ENCODE assay signal across 25 mouse cellular contexts in genomic region chr8:73160945-73161344, GRCm38 (mm10).
"Had no signal": no experiment of that assay in that cellular context is flagged by ENCODE, and none has a peak within 500 bp of the region (broad histone marks: within the 10 kb centered on the region; RNA-seq: fewer than 3 reads in every experiment).

No protein-coding gene starts in this region.

- H3K4me1 ChIP-seq: hindbrain, embryonic 15.5 days; kidney, embryonic 15.5 days; limb, embryonic 13.5 days; limb, embryonic 15.5 days had no signal

- H3K36me3 ChIP-seq: heart, embryonic 13.5 days; heart, embryonic 15.5 days; hindbrain, embryonic 15.5 days; kidney, embryonic 15.5 days; limb, embryonic 13.5 days; limb, embryonic 15.5 days; liver, embryonic 12.5 days had no signal

- H3K27ac ChIP-seq: heart, adult 2 months; heart, embryonic 13.5 days; heart, embryonic 15.5 days; hindbrain, embryonic 15.5 days; hindbrain, postnatal 0 days; kidney, embryonic 15.5 days; kidney, postnatal 0 days; limb, embryonic 13.5 days; limb, embryonic 15.5 days; liver, embryonic 12.5 days; liver, embryonic 14.5 days had no signal

- H3K9ac ChIP-seq: forebrain, postnatal 0 days; heart, embryonic 13.5 days; heart, embryonic 15.5 days; hindbrain, embryonic 15.5 days; kidney, embryonic 15.5 days; limb, embryonic 13.5 days; limb, embryonic 15.5 days; liver, embryonic 12.5 days; liver, embryonic 14.5 days had no signal

- H3K27me3 ChIP-seq: heart, embryonic 13.5 days; heart, embryonic 15.5 days; hindbrain, embryonic 15.5 days; kidney, embryonic 15.5 days; limb, embryonic 13.5 days; limb, embryonic 15.5 days; liver, embryonic 12.5 days had no signal

- DNase-seq: forebrain, postnatal 0 days; gastrocnemius, postnatal 14 days; gastrocnemius, postnatal 36 days; heart, adult 11 months; heart, adult 2 months; heart, postnatal 14 days; heart, postnatal 36 days; kidney, adult 11 months; kidney, adult 2 months; kidney, adult 9 months; kidney, postnatal 14 days; kidney, postnatal 36 days; left cerebral cortex, postnatal 4 days had no signal

- H3K4me3 ChIP-seq: heart, adult 2 months; heart, embryonic 13.5 days; heart, embryonic 15.5 days; hindbrain, embryonic 15.5 days; kidney, embryonic 15.5 days; limb, embryonic 13.5 days; limb, embryonic 15.5 days; liver, embryonic 12.5 days had no signal

- ATAC-seq: forebrain, postnatal 0 days; intestine, embryonic 16.5 days; liver, embryonic 12.5 days had no signal

- H3K9me3 ChIP-seq: heart, embryonic 13.5 days; heart, embryonic 15.5 days; hindbrain, embryonic 15.5 days; limb, embryonic 13.5 days; limb, embryonic 15.5 days; liver, embryonic 12.5 days had no signal

- H3K4me2 ChIP-seq: heart, embryonic 11.5 days; heart, embryonic 13.5 days; heart, embryonic 15.5 days; hindbrain, embryonic 15.5 days; kidney, embryonic 15.5 days; limb, embryonic 13.5 days; limb, embryonic 15.5 days; liver, embryonic 12.5 days had no signal
